Mouse (Mus musculus) c-Kit-negative CD71-positive TER-119-positive erythroid progenitor cells, embryonic 14.5 days (primary cell): ENCODE measurements around the gene Olfr588-ps1.
"Not testable (repeated sequence)": the region's sequence is repeated elsewhere in the genome, so short reads cannot be mapped to it uniquely, and the experiment has no call there.

Experiments
- DNase-seq: peaks from one replicate; pipeline ENCODE4 v3.0.0-alpha.2; 2013; ENCODE audit warnings: low read depth, low spot score

The Olfr588-ps1 gene

GRCm38 (mm10) chr7:103140579-103140978 is at the start of gene Olfr588-ps1:
TSS of gene Olfr588-ps1 (plus strand) at chr7:103140879.
- DNase-seq: no peak

- DNase-seq: no peak
Observed at GRCm38 (mm10) chr7:103097420-103097819, 43.3 kb upstream of the Olfr588-ps1 start, which contains the start of gene Olfr585. TSS of gene Olfr585 (plus strand) at chr7:103097720.

- no peak for DNase-seq
Observed at GRCm38 (mm10) chr7:103119406-103119805, 21.3 kb upstream of the Olfr588-ps1 start.

GRCm38 (mm10) chr7:103125538-103125937 is 15.1 kb upstream of the Olfr588-ps1 start, which contains the start of gene Olfr586:
TSS of gene Olfr586 (minus strand) at chr7:103125638.
- DNase-seq: no peak

- DNase-seq: no peak
Observed at GRCm38 (mm10) chr7:103156256-103156655, 15.6 kb downstream of the Olfr588-ps1 start, which contains the start of gene Olfr589. TSS of gene Olfr589 (minus strand) at chr7:103156356.

- DNase-seq: no peak
Observed at GRCm38 (mm10) chr7:103169697-103170096, 29.0 kb downstream of the Olfr588-ps1 start.

GRCm38 (mm10) chr7:103178240-103178639 is 37.6 kb downstream of the Olfr588-ps1 start, which contains the start of gene Olfr591:
TSS of gene Olfr591 (minus strand) at chr7:103178340.
- no peak for DNase-seq

- not testable (repeated sequence) for DNase-seq
Observed at GRCm38 (mm10) chr7:103184503-103184902, 43.8 kb downstream of the Olfr588-ps1 start, which contains the start of gene Olfr592. TSS of gene Olfr592 (plus strand) at chr7:103184803.
